Mouse (Mus musculus): ENCODE measurements around the gene Grin2c.

DNA sequence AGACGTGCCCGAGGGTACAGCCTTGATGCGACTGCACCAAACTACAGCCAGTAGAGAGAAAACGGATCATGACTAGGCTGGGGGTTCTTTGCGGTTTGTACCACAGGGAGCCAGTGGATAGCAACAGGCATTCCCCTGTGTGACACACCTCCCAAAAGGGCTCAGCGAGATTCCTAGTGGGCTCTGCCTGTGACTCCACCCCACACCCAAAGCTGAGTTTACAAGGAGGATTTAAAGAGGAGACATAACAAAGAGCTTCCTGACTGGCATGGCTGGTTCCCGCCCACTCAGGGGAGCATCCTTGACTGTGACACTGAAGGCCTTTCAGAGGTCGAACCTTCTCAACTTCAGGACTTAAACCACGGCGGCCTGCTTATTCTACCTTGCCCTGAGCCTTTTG lies 24.5 kb upstream of the Grin2c start:
- TF ChIP-seq CTCF (IDR thresholded peaks at IDR 0.05; ENCODE audit: insufficient read depth, low read length) = no peak
- TF ChIP-seq POLR2A (IDR thresholded peaks at IDR 0.05; ENCODE audit: borderline replicate concordance, extremely low read depth, low read depth, low read length) = no peak
